Mouse (Mus musculus) small intestine, adult 2 months (tissue): ENCODE measurements around the gene Mfsd11.

Experiments used
- CTCF ChIP-seq: fragments of 200-500 bp; IDR thresholded peaks from 2 replicates; pipeline ENCODE4 v1.5.1; 2012; ENCODE audit warnings: low read depth, mild to moderate bottlenecking, control low read depth, inconsistent platforms, low read length, moderate library complexity, mixed read lengths; ENCODE audit not compliant: insufficient replicate concordance, insufficient read length; ENCODE audit errors: extremely low read depth
- POLR2A ChIP-seq: fragments of 200-500 bp; IDR thresholded peaks from 2 replicates; pipeline ENCODE4 v1.6.1; 2012; ENCODE audit warnings: low read depth, mild to moderate bottlenecking, control low read depth, inconsistent platforms, low read length, moderate library complexity

- TF ChIP-seq CTCF (no peak), POLR2A (no peak)
These were observed 41.0 kb upstream of the Mfsd11 start for GRCm38 (mm10) chr11:116810983-116811901.
